20 mouse cellular contexts compared by ENCODE assay signal in genomic region chr3:99738093-99738803, GRCm38 (mm10).
DNase-seq lines count a peak whose midpoint lies in the region; ATAC-seq lines count a peak whose summit lies in the region.
"Had no signal": no experiment of that assay in that cellular context is flagged by ENCODE, and none has a peak within 500 bp of the region (broad histone marks: within the 10 kb centered on the region; RNA-seq: fewer than 3 reads in every experiment).

No protein-coding gene starts in this region.

- no peak overlapping the region for H3K4me2 ChIP-seq in midbrain, embryonic 14.5 days (ENCODE audit: low read length)
- H3K4me2 ChIP-seq: forebrain, embryonic 13.5 days; kidney, embryonic 15.5 days; liver, embryonic 11.5 days; lung, embryonic 14.5 days; neural tube, embryonic 13.5 days had no signal

- peak; percentile 32 for DNase-seq in adrenal gland, adult 2 months
- no peak for DNase-seq in adrenal gland, postnatal 4 days (ENCODE audit: low spot score in 2 of 2)
- peak; percentile 81 for DNase-seq in gastrocnemius, adult 18-20 months (ENCODE audit: low spot score)
- peak; percentile 17 to 37 for DNase-seq in heart, adult 9 months (ENCODE audit: low spot score in 2 of 2)
- DNase-seq in heart, postnatal 4 days, result peak; percentile 12
- DNase-seq in midbrain, embryonic 14.5 days, result no peak
- DNase-seq in layer of hippocampus, postnatal 25 days (ENCODE audit: extremely low spot score in 1 of 2, low spot score in 1 of 2), result no peak
- DNase-seq: cerebellum, postnatal 10 days; layer of hippocampus, postnatal 36 days; left cerebral cortex, postnatal 4 days; lung, embryonic 14.5 days; lung, postnatal 4 days had no signal

- H3K27ac ChIP-seq in midbrain, embryonic 14.5 days (replicated peaks; ENCODE audit: low read depth, low read length), result no peak overlapping the region
- H3K27ac ChIP-seq: forebrain, embryonic 13.5 days; hindbrain, embryonic 10.5 days; kidney, embryonic 15.5 days; midbrain, embryonic 10.5 days; neural tube, embryonic 13.5 days; stomach, postnatal 0 days had no signal

- no peak for ATAC-seq in midbrain, embryonic 14.5 days (ENCODE audit: low FRiP score, low TSS enrichment)
- no peak for ATAC-seq in erythroid progenitor cell, adult 5-6 weeks (replicated peaks; ENCODE audit: low FRiP score, poor library complexity, severe bottlenecking)
- ATAC-seq: forebrain, embryonic 13.5 days had no signal

- H3K9me3 ChIP-seq in midbrain, embryonic 14.5 days (ENCODE audit: control insufficient read depth, low read length), result no peaks in the 10 kb centered on the region
- H3K9me3 ChIP-seq: forebrain, embryonic 13.5 days; hindbrain, embryonic 10.5 days; kidney, embryonic 15.5 days; midbrain, embryonic 10.5 days; neural tube, embryonic 13.5 days had no signal

- no peak overlapping the region for H3K4me3 ChIP-seq in midbrain, embryonic 14.5 days (replicated peaks; ENCODE audit: low read depth, low read length)
- H3K4me3 ChIP-seq: forebrain, embryonic 13.5 days; hindbrain, embryonic 10.5 days; kidney, embryonic 15.5 days; midbrain, embryonic 10.5 days; neural tube, embryonic 13.5 days had no signal

- WGBS in midbrain, embryonic 14.5 days, result 88% methylated on average over 3 of the region's 3 CpGs

- no peaks in the 10 kb centered on the region for H3K27me3 ChIP-seq in midbrain, embryonic 14.5 days (ENCODE audit: control insufficient read depth, insufficient read depth, low read length)
- H3K27me3 ChIP-seq: forebrain, embryonic 13.5 days; neural tube, embryonic 13.5 days had no signal

- H3K4me1 ChIP-seq in midbrain, embryonic 14.5 days (ENCODE audit: control insufficient read depth, insufficient read depth, low read length), result no peaks in the 10 kb centered on the region
- H3K4me1 ChIP-seq: forebrain, embryonic 13.5 days; hindbrain, embryonic 10.5 days; kidney, embryonic 15.5 days; midbrain, embryonic 10.5 days had no signal

- no peak overlapping the region for H3K9ac ChIP-seq in midbrain, embryonic 14.5 days (replicated peaks; ENCODE audit: low read length)
- H3K9ac ChIP-seq: forebrain, embryonic 13.5 days; kidney, embryonic 15.5 days; lung, embryonic 14.5 days; neural tube, embryonic 13.5 days had no signal

- no peaks in the 10 kb centered on the region for H3K36me3 ChIP-seq in midbrain, embryonic 14.5 days (ENCODE audit: control insufficient read depth, insufficient read depth, low read length)
- H3K36me3 ChIP-seq: hindbrain, embryonic 10.5 days; kidney, embryonic 15.5 days; midbrain, embryonic 10.5 days; neural tube, embryonic 13.5 days had no signal

Comparison
In these comparisons a context has a peak if more than half of its experiments do, and no peak if none do; other contexts are left out.
1. DNase-seq: peak in adrenal gland, adult 2 months (single experiment), gastrocnemius, adult 18-20 months (single experiment), heart, adult 9 months (2 of 2) and heart, postnatal 4 days (single experiment); none in adrenal gland, postnatal 4 days (0 of 2), midbrain, embryonic 14.5 days (single experiment) and layer of hippocampus, postnatal 25 days (0 of 2).